Mouse (Mus musculus): Measurements from ENCODE around the gene Hspa1l. TPM values are rescaled to one million over a fixed set of nuclear protein-coding genes. Genes with fewer than 3 reads are reported as not detected.
"Not testable (repeated sequence)": the region's sequence is repeated elsewhere in the genome, so short reads cannot be mapped to it uniquely, and the experiment has no call there.

Hspa1l gene
- 2.4 and 4.4 TPM in 2 replicates for polyA plus RNA-seq (2012; rRNA removed)

DNA sequence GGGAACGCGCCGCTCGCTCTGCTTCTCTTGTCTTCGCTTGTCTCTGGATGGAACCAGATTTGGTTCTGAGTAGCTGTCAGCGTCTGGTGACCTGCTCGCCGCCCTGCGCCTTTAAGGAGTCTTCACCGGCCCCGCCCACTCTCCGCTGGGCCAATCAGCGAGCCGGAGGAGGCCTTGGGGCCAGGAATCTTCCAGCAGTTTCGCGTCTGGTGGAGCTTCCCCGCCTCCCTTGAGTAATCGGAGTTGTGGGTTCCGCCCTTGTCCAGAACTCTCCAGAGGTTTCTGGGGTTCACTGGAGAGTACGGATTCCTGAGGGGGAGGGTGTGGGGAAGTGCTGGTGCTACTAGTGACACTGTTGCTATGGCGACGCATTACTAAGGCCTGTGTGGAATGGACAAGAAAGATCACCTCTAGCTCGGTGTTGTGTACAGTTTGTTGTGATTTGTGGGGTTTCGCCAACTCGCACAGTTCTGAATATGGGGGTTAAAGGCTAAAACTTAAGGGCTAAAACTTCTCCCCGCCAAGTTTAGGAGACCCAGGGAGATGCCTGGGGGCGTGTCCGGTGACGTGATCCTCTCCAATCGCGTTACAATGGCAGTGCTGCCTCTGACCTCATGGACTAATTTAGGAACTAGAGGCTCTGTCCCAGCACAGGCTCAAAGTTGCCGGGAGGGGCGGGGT is at the start of gene Hspa1l, which contains the start of gene Hspa1a:
Gene Hspa1l, plus strand, starts transcription at position 635 of the 681 bp plus-strand sequence.
Gene Hspa1a, minus strand, starts transcription at position 88 of the 681 bp plus-strand sequence.
- DNase-seq (ENCODE audit: low read depth), result not testable (repeated sequence)

DNA sequence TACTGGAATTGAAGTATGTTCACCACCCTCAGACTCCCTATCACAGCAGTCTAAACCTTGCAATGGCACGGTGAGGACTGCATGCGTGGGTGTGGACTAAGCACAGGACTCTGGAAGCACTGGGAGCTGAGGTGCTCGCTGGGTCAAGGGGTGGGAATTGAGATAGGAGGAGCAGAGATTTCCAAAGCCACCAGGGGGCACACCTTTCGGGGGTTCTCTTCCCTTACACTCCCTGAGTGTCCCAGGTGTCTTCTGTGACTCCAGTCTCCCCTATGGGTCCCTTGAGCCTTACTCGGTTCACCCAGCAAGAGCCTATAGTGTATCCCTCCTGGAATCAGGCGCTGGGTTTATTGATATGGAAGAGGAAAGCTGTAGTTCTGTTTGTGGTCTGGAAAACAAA is 49.6 kb upstream of the Hspa1l start:
- no peak for DNase-seq (ENCODE audit: low read depth)

- no peak for DNase-seq (ENCODE audit: low read depth)
These were observed 48.2 kb upstream of the Hspa1l start for GRCm38 (mm10) chr17:34924258-34924657.

DNA sequence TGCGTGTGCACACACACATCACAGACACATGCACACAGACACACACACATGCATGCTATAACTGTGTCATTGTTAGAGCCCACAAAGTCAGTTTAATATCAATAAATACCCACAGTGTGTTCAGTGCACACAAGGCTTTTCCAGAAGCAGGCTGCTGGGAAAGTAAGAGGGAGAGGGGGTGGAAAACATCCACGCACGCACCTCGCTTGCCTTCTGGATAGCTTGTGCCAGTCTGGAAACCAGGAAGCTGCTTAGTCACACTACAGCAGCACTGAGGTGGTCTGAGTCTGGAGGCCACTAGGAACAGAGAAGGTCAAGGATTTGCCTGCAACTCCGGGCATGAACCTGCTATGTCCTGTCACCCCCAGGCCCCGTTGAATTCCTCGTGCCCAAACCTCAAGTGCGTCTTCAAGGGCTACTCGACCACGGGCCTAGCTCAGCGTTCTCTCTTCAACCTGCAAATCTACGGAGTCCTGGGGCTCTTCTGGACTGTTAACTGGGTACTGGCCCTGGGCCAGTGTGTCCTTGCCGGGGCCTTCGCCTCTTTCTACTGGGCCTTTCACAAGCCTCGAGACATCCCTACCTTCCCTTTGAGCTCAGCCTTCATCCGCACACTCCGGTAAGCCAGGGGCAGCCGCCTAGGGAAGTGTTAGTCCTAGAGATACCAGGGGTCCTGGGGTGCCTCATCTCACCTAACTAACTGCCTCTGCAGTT is 45.0 kb upstream of the Hspa1l start:
- no peak for DNase-seq (ENCODE audit: low read depth)

GRCm38 (mm10) chr17:34928841-34929240 is 43.7 kb upstream of the Hspa1l start:
- no peak for DNase-seq (ENCODE audit: low read depth)

- peak; percentile 85 for DNase-seq (ENCODE audit: low read depth)
These were observed 41.3 kb upstream of the Hspa1l start, which contains the start of gene Neu1 for GRCm38 (mm10) chr17:34931061-34931734. TSS of gene Neu1 (plus strand) at chr17:34931253.

DNA sequence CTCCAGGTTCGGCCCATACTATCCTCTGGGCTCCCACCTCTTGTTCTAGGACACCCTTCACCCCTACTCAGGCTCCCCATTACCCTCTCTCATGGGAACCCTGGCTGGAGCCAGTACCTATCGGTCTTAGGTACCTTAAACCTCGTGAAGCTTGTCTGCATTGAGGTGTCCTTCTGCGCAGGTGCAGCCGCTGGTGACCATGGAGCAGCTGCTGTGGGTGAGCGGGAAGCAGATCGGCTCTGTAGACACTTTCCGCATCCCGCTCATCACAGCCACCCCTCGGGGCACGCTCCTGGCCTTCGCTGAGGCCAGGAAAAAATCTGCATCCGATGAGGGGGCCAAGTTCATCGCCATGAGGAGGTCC is 40.8 kb upstream of the Hspa1l start:
- no peak for DNase-seq (ENCODE audit: low read depth)

DNA sequence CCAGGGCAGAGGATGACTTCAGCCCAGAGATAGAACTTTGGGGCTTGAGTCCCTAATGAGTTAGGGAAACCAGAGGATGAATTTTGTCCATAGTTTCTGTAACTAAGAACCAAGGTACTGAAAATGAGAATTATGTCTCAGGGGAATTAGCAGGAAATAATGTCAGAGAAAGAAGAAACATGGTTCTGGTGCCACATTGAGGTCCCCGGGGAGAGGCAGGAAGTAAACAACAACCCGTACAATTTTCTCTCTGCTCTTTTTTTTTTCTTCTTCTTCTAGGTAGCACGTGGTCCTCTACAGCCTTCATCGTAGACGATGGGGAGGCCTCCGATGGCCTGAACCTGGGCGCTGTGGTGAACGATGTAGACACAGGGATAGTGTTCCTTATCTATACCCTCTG is 40.2 kb upstream of the Hspa1l start:
- DNase-seq (ENCODE audit: low read depth), result no peak

DNA sequence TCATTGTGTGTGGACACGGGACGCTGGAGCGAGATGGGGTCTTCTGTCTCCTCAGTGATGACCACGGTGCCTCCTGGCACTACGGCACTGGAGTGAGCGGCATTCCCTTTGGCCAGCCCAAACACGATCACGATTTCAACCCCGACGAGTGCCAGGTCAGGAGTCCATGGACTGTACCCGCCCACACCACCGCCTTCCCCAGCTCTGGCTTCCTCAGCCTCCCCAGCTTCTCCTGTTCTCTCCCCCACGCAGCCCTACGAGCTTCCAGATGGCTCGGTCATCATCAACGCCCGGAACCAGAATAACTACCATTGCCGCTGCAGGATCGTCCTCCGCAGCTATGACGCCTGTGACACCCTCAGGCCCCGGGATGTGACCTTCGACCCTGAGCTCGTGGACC is 38.5 kb upstream of the Hspa1l start:
- DNase-seq (ENCODE audit: low read depth), result no peak

DNA sequence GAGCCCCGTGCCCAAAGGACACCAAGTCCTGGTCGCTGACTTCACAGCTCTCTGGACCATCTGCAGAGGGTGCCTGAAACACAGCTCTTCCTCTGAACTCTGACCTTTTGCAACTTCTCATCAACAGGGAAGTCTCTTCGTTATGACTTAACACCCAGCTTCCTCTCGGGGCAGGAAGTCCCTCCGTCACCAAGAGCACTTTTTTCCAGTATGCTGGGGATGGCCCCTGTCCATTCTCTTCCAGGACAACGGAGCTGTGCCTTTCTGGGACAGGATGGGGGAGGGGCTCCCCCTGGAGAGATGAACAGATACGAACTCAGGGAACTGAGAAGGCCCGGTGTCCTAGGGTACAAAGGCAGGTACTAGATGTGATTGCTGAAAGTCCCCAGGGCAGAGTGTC is 37.7 kb upstream of the Hspa1l start:
- DNase-seq (ENCODE audit: low read depth), result no peak

DNA sequence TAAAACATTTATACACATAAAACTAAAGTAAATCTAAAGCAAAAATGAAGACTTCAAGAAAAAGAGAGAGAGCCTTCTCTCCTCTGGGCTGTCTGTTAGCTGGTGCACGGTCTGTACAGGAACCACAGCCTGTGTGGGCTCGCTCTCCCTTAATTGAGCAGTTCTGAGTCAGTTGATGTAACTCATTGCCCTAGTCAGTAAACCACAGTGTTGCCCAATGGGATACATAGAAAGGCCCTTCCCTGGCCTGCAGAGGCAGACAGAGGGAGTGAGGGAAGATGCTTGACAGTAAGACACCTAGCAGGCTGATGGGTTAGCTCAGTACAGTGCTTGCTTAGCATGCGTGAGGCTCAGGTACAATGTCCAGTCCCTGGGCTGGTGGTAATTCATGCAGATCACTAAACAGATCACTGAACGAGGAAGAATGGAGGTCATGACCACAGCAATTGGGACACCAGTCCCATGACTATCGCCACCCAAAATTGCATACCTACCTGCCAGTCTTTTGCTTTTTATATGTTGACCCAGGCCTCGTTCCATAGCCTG is 34.5 kb upstream of the Hspa1l start:
- DNase-seq (ENCODE audit: low read depth), result no peak

GRCm38 (mm10) chr17:34941344-34942041 is 31.0 kb upstream of the Hspa1l start:
- no peak for DNase-seq (ENCODE audit: low read depth)

DNA sequence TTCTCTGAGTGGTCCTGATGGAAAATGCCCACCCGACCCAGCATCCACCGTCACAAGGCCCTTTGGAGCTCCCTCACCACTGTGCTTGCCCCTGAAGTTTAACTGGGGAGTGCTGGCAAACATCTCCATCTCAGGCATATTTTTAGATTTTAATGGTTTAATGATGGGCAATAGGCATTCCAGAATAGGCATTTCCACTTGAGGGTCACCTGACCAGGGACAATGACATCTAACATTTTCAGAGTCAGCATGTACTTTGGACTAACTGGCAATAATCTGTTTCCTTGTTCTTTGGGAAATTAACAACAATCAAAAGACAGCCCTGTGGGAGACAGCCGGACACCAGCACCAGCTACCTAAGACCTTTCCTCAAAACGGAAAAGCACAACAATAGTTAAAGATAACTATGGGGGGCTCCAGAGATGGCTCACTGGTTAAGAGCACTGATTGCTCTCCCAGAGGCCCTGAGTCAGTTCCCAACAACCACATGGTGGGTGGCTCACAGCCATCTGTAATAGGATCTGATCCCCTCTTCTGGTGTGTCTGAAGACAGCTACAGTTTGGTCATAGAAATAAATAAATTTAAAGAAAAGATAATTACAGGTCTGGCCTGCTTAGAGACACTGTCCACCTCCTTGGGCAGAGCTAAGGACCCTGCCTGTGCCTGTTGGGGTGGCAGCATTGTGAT is 29.2 kb upstream of the Hspa1l start:
- DNase-seq (ENCODE audit: low read depth), result no peak

DNA sequence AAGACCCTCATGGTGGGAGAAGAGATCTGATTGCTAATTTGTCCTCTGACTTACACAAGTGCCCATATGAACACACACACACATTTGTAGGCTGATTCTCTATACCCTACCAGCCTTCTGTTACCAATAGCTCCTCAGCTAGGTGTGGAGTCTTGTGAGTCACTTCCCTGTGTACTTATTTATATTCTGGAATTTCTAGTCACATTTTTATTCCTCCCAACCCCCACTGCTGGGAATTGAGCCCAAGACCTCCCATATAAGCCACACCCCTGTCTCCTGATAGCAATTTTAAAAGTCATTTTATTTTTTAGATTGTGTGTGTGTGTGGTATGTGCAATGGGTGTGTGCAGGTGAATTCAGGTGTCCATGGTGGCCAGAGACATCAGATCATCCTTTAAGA is 28.1 kb upstream of the Hspa1l start:
- no peak for DNase-seq (ENCODE audit: low read depth)

- DNase-seq (ENCODE audit: low read depth), result no peak
These were observed 25.9 kb upstream of the Hspa1l start for GRCm38 (mm10) chr17:34946486-34947140.

GRCm38 (mm10) chr17:34947606-34948005 is 24.9 kb upstream of the Hspa1l start:
- DNase-seq (ENCODE audit: low read depth), result no peak

DNA sequence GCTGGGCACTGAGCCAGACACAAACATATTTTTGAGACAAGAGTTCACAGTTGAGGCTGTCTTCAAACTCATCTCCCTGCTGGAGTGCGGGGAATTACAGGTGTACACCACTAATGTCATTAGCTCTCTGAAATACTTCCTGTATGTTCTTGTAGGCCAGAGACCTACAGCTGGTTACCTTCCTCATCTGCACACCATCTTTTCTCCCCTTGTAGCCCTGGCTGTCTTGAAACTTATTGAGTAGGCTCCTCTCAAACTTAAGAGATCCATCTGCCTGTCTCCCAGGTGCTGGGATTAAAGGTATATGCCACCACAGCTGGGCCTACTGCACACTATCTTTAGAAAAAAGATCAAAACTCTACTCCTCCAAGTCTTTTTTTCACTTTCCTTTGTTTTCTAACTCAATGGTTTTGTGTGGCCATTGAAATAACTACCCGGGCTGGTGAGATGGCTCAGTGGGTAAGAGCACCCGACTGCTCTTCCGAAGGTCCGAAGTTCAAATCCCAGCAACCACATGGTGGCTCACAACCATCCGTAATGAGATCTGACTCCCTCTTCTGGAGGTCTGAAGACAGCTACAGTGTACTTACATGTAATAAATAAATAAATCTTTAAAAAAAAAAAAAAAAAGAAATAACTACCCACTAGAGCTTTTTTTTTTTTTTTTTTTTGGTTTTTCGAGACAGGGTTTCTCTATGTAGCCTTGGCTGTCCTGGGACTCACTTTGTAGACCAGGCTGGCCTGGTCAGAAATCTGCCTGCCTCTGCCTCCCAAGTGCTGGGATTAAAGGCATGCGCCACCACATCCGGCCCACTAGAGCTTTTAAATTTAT is 23.6 kb upstream of the Hspa1l start:
- not testable (repeated sequence) for DNase-seq (ENCODE audit: low read depth)

DNA sequence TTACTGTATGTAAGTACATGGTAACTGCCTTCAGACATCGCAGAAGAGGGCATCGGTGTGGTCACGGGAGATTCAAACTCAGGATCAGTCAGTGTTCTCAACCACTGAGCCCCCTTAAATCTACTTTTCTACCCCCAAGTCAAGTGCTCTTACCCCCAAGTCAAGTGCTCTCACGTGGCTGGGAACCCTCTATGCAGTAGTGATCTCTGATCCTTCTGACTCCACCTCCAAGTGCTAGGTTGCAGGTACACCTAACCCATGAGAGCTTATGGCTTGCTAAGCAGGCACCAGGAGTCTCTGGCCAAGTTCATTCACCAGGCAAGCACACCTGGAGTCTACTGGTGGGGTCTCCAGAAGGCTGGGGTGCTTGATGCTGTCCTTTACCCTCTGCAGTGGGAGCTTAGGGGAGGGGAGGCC is 22.9 kb upstream of the Hspa1l start:
- no peak for DNase-seq (ENCODE audit: low read depth)

- DNase-seq (ENCODE audit: low read depth), result no peak
These were observed 21.7 kb upstream of the Hspa1l start for GRCm38 (mm10) chr17:34950514-34951455.
